Mouse (Mus musculus): ENCODE measurements around the gene Cys1. TPM values are rescaled to one million over a fixed set of nuclear protein-coding genes. Genes with fewer than 3 reads are reported as not detected.
A peak's percentile ranks its signal among the peaks of the same experiment; 100 is the strongest.

The Cys1 gene
- polyA plus RNA-seq, 1 experiment from 2014 or later: 1.3 TPM

DNA sequence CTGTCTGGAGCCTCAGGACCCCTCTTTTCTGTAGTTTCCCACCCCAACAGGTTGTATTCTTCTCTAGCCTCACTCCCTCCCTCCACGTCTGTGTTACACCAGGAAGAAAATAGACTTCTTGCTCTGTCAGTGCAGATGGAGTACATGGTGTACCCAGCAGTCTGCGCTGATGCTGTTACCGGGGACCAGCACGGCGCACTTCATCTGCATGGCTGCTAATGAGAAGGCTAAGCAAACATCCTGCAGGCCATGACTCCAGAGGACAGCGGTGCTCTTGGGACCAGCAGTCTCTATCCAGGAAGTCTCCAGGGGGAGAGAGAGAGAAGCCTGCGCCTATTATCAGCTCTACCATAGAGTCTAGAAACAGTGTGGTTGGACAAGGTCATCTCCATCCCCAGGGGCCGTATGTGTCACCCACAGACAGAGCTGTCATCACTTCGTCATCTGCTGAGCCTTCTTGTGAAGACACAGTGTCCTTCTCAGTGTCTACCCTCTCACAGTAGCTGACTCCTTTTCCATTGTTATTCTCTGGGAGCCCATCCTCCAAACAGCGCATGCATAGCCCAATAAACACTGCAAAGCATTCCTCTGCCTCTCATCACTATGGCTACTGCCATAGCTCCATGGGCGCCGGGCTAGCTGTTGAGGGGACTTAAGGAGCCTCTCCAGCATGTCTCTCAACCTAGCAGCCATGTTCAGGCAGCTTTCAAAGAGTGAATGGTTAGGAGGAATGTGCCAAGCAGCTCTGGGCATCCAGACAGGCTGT, 57.9 kb downstream of the Cys1 start:
- peak; percentile 16 for DNase-seq (ENCODE audit: low spot score)
- Histone ChIP-seq H3K9ac (ENCODE audit: low read length) (no peak overlapping the region), H3K36me3 (ENCODE audit: control insufficient read depth, insufficient read depth, low read length) (no peaks in the 10 kb centered on the region), H3K9me3 (ENCODE audit: control insufficient read depth, low read length) (no peaks in the 10 kb centered on the region), H3K27me3 (ENCODE audit: control insufficient read depth, insufficient read depth, low read length) (no peaks in the 10 kb centered on the region), H3K4me3 (ENCODE audit: low read depth, low read length) (no peak overlapping the region), H3K27ac (ENCODE audit: low read depth, low read length) (no peak overlapping the region), H3K4me1 (ENCODE audit: control insufficient read depth, insufficient read depth, low read length) (peaks cover 5% of the 10 kb centered on the region; the same call in 1 of the 2 replicates), H3K4me2 (ENCODE audit: low read depth) (no peak overlapping the region)
- 60% methylated on average over 12 of the region's 12 CpGs for WGBS
- ATAC-seq (ENCODE audit: insufficient read depth, low FRiP score, low TSS enrichment): no peak

DNA sequence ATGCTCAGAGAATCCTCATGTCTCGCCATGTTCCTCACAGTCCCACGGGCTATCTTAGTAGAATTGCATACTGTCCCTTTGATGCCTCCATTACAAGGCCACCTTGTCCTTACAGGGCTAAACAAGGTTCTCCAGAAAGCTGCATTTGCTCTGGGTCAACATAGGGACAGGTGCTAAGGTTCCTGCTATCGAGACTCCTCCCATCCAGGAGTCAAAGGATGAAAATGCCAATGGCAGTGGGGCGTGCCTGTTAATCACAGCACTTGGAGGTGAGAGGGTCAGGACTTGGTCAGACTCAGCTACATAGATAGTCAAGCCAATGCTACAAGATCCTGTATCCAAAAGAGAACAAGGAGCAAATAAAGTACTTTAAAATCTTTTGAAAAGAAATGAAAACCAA, 62.2 kb downstream of the Cys1 start:
- DNase-seq (ENCODE audit: low spot score) (no peak), ATAC-seq (ENCODE audit: insufficient read depth, low FRiP score, low TSS enrichment) (no peak)
- Histone ChIP-seq H3K4me2 (ENCODE audit: low read depth) (no peak overlapping the region), H3K4me1 (ENCODE audit: control insufficient read depth, insufficient read depth, low read length) (peaks cover 5% of the 10 kb centered on the region; the same call in 1 of the 2 replicates), H3K27me3 (ENCODE audit: control insufficient read depth, insufficient read depth, low read length) (no peaks in the 10 kb centered on the region), H3K36me3 (ENCODE audit: control insufficient read depth, insufficient read depth, low read length) (no peaks in the 10 kb centered on the region), H3K27ac (ENCODE audit: low read depth, low read length) (no peak overlapping the region), H3K9ac (ENCODE audit: low read length) (no peak overlapping the region), H3K4me3 (ENCODE audit: low read depth, low read length) (no peak overlapping the region), H3K9me3 (ENCODE audit: control insufficient read depth, low read length) (no peaks in the 10 kb centered on the region)
- 83% methylated on average over 4 of the region's 4 CpGs for WGBS

Other genes starting within 250 kb of the Cys1 start
- 30.0 and 33.2 TPM in 2 replicates for gene Taf1b, start 183.5 kb downstream of the Cys1 start, polyA plus RNA-seq (2014; fragmentation: Nextera tagmentation; extraction: Ambion mirVana)
- gene Grhl1, start 109.5 kb downstream of the Cys1 start, polyA plus RNA-seq (2014; fragmentation: Nextera tagmentation; extraction: Ambion mirVana): 0.51 and 0.61 TPM in 2 replicates
- 14.5 and 16.0 TPM in 2 replicates for gene Klf11, start 30.5 kb downstream of the Cys1 start, polyA plus RNA-seq (2014; fragmentation: Nextera tagmentation; extraction: Ambion mirVana)
- 389 and 409 TPM in 2 replicates for gene Rrm2, start 26.4 kb upstream of the Cys1 start, polyA plus RNA-seq (2014; fragmentation: Nextera tagmentation; extraction: Ambion mirVana)
- gene Mboat2, start 149.1 kb upstream of the Cys1 start, polyA plus RNA-seq (2014; fragmentation: Nextera tagmentation; extraction: Ambion mirVana): 51.0 and 60.9 TPM in 2 replicates